Mouse (Mus musculus) urinary bladder, postnatal 4 days (tissue): ENCODE measurements at regions not wholly inside any gene's neighbourhood (a gene's known extent, or its start where the extent isn't known, plus 50 kb on each side); places are given as distances from the start of the nearest gene placed in this dataset.

Source experiments
- DNase-seq, 2 experiments: peaks; one replicate each; pipeline ENCODE4 v3.0.0; 2021 to 2022; ENCODE audit warnings: low spot score in 2 of 2

DNA sequence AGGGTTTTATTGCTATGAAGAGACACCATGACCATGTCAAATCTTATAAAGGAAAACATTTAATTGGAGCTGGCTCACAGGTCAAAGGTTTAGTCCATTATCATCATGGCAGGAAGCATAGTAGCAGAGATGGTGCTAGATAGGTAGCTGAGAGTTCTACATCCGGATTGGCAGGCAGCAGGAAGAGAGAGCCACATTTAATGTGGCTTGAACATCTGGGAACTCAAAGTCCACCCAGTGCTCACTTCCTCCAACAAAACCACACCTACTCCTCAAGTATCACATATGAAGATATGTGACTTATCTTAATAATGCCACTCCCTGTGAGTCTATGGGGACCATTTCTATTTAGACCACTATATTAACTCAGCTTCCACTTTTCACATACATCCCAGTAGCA, 93.2 kb upstream of the Fbxo33 start:
- DNase-seq, result no peak

DNA sequence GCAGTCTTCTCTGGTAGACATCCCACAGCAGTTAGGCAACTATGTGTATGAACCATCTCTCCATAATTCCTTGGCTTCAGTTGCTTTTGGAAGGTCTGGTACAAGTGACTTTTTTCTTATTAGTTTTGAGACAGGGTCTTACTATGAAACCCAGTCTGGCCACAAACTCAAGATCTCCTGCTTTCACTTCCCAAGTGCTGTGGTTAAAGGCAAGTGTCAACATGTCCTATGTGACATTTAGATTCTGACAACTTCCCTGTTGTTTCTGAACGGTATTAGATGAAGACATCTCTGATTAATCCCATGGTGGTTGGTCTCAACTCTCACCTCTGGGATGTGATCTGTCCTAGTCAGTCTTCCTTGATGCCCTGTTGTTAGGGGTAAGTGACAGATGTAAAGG, 88.4 kb upstream of the Fbxo33 start:
- DNase-seq, result no peak

DNA sequence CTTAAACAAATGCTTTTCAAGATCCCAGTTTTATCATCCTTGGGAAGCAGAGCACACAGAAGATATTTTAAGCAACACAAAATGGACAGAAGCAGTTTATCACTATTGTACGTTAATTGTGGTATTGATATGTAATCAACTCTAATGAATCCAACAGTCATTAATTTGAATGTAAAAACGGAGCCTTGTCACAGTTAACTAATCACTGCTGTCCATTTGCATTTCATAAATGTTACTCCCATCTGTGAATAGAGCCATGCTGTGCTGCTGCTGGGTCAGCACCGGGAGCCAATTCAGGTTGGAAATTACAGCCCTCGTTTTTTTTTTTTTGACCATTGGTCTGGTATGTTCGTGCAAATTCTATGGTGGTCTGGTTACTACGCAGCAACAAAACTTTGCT, 85.0 kb upstream of the Fbxo33 start:
- DNase-seq, result no peak
